Mouse (Mus musculus) liver, postnatal 0 days (tissue): Measurements from ENCODE around the gene Serpinf2. TPM values are rescaled to one million over a fixed set of nuclear protein-coding genes. Genes with fewer than 3 reads are reported as not detected.
A peak's percentile ranks its signal among the peaks of the same experiment; 100 is the strongest.

Experiments
- ATAC-seq: fragments of 200-750 bp; cut with Nextera tagmentation; 2 replicates; pipeline ENCODE4 v1.8.0; 2017; ENCODE audit warnings: mild to moderate bottlenecking, moderate library complexity
- DNase-seq: peaks from one replicate; pipeline ENCODE4 v3.0.0-alpha.2; 2016
- H3K27ac ChIP-seq: fragments of 300-500 bp; sonication (generic); 2 replicates; pipeline ENCODE4 v1.5.1; 2014; ENCODE audit warnings: antibody characterized with exemption, moderate library complexity, mild to moderate bottlenecking, low read depth
- H3K27me3 ChIP-seq: fragments of 300-500 bp; sonication (generic); 2 replicates; pipeline ENCODE4 v1.6.1; 2014; ENCODE audit warnings: low read length, control low read depth, mixed read lengths; ENCODE audit not compliant: insufficient read depth
- H3K36me3 ChIP-seq: fragments of 300-500 bp; sonication (generic); replicated peaks from 2 replicates; pipeline ENCODE4 v1.6.1; 2014; ENCODE audit warnings: mild to moderate bottlenecking, control low read depth, low read length, moderate library complexity, mixed read lengths; ENCODE audit not compliant: insufficient read depth
- H3K4me1 ChIP-seq: fragments of 300-500 bp; sonication (generic); 2 replicates; pipeline ENCODE4 v1.6.1; 2014; ENCODE audit warnings: antibody characterized with exemption, mild to moderate bottlenecking, control low read depth; ENCODE audit not compliant: insufficient read depth
- H3K4me2 ChIP-seq: fragments of 300-500 bp; sonication (generic); 2 replicates; pipeline ENCODE4 v1.6.1; 2014; ENCODE audit warnings: low read depth, mild to moderate bottlenecking, low read length, moderate library complexity, mixed read lengths
- H3K4me3 ChIP-seq: fragments of 300-500 bp; sonication (generic); 2 replicates; pipeline ENCODE4 v1.5.1; 2014; ENCODE audit warnings: low read depth, low read length
- H3K9ac ChIP-seq: fragments of 300-500 bp; sonication (generic); replicated peaks from 2 replicates; pipeline ENCODE4 v1.6.1; 2014; ENCODE audit warnings: mild to moderate bottlenecking, moderate library complexity
- H3K9me3 ChIP-seq: fragments of 300-500 bp; sonication (generic); 2 replicates; pipeline ENCODE4 v1.6.1; 2016; ENCODE audit warnings: mild to moderate bottlenecking, control low read depth, low read length, mixed read lengths
- CTCF ChIP-seq: sonication (generic); IDR thresholded peaks from 2 replicates; pipeline ENCODE4 v1.5.1; 2016; ENCODE audit warnings: antibody characterized with exemption, low read depth
- EP300 ChIP-seq: IDR thresholded peaks from 2 replicates; pipeline ENCODE4 v1.6.1; 2016; ENCODE audit warnings: antibody characterized with exemption, low read depth, mild to moderate bottlenecking
- WGBS: fragments of 180-500 bp; shearing (Covaris S2); extraction: QIAGEN DNeasy Blood & Tissue Kit; methylation state at CpG from one replicate; pipeline ENCODE4 v1.1.7; 2014; ENCODE audit not compliant: insufficient replicate concordance; 5-methylcytosine and 5-hydroxymethylcytosine counted together
- polyA plus RNA-seq: library from polyadenylated mRNA; unstranded; fragments of >200 nt; fragmentation: Nextera tagmentation; extraction: Ambion mirVana; gene quantifications from 2 replicates; pipeline ENCODE4 v1.2.1, GENCODE M21; 2015

Serpinf2 gene
- polyA plus RNA-seq, 1 experiment from 2014 or later, result 975 TPM

- Histone ChIP-seq H3K27me3 (no peaks in the 10 kb centered on the region), H3K36me3 (peaks cover 62% of the 10 kb centered on the region), H3K9ac (peak overlapping the region; percentile 71), H3K4me1 (peaks cover 65% of the 10 kb centered on the region), H3K9me3 (no peaks in the 10 kb centered on the region), H3K4me3 (peak overlapping the region; percentile 50), H3K4me2 (peak overlapping the region; percentile 100), H3K27ac (peak overlapping the region; percentile 92)
- DNase-seq (peak; percentile 37), ATAC-seq (peak; percentile 63)
- WGBS, result 54% methylated on average over 8 of the region's 8 CpGs
- TF ChIP-seq EP300 (peak; percentile 84), CTCF (no peak)
These were observed 11.0 kb upstream of the Serpinf2 start for GRCm38 (mm10) chr11:75450304-75450908.

- Histone ChIP-seq H3K4me1 (peaks cover 59% of the 10 kb centered on the region), H3K9me3 (no peaks in the 10 kb centered on the region), H3K36me3 (peaks cover 69% of the 10 kb centered on the region), H3K9ac (peak overlapping the region; percentile 71), H3K27me3 (no peaks in the 10 kb centered on the region), H3K4me3 (peak overlapping the region; percentile 50), H3K4me2 (peak overlapping the region; percentile 100), H3K27ac (peak overlapping the region; percentile 92)
- peak; percentile 66; the same call in 1 of the 2 replicates for TF ChIP-seq EP300
- no peak for TF ChIP-seq CTCF
- DNase-seq (peak; percentile 87), ATAC-seq (peak; percentile 49)
- 46% methylated on average over 6 of the region's 7 CpGs for WGBS
These were observed 10.3 kb upstream of the Serpinf2 start for GRCm38 (mm10) chr11:75449695-75450094.

- Histone ChIP-seq H3K4me1 (peaks cover 52% of the 10 kb centered on the region), H3K4me3 (peak overlapping the region; percentile 50), H3K9ac (peak overlapping the region; percentile 71), H3K9me3 (no peaks in the 10 kb centered on the region), H3K4me2 (peak overlapping the region; percentile 100), H3K36me3 (peaks cover 78% of the 10 kb centered on the region), H3K27me3 (no peaks in the 10 kb centered on the region), H3K27ac (peak overlapping the region; percentile 92)
- 50% methylated on average over 3 of the region's 3 CpGs for WGBS
- DNase-seq (peak; percentile 19), ATAC-seq (no peak)
- TF ChIP-seq EP300, result no peak
- TF ChIP-seq CTCF, result no peak
These were observed 9.2 kb upstream of the Serpinf2 start for GRCm38 (mm10) chr11:75448575-75448974.

- ATAC-seq (peak; percentile 92), DNase-seq (peak; percentile 73)
- H3K4me3 ChIP-seq, result no peak overlapping the region
- no peaks in the 10 kb centered on the region for H3K27me3 ChIP-seq
- TF ChIP-seq CTCF, result peak; percentile 31
- peak; percentile 83 for TF ChIP-seq EP300
- peaks cover 75% of the 10 kb centered on the region for H3K36me3 ChIP-seq
- peak overlapping the region; percentile 94 for H3K27ac ChIP-seq
- peaks cover 30% of the 10 kb centered on the region for H3K4me1 ChIP-seq
- 0 out of 2 replicates have a peak overlapping the region, but pooled peaks have one; percentile 4 for H3K4me2 ChIP-seq
- no peak overlapping the region for H3K9ac ChIP-seq
- 71% methylated on average over 8 of the region's 8 CpGs for WGBS
- H3K9me3 ChIP-seq, result no peaks in the 10 kb centered on the region
These were observed 4.3 kb upstream of the Serpinf2 start for GRCm38 (mm10) chr11:75443711-75444110.

GRCm38 (mm10) chr11:75441601-75442000, 2.2 kb upstream of the Serpinf2 start:
- H3K4me2 ChIP-seq, result no peak overlapping the region
- peaks cover 27% of the 10 kb centered on the region for H3K4me1 ChIP-seq
- no peaks in the 10 kb centered on the region for H3K9me3 ChIP-seq
- peaks cover 54% of the 10 kb centered on the region for H3K36me3 ChIP-seq
- TF ChIP-seq CTCF (no peak), EP300 (no peak)
- H3K4me3 ChIP-seq, result no peak overlapping the region
- H3K9ac ChIP-seq, result no peak overlapping the region
- 88% methylated on average over 16 of the region's 16 CpGs for WGBS
- DNase-seq (no peak), ATAC-seq (no peak)
- H3K27ac ChIP-seq, result peak overlapping the region; percentile 76; the same call in 1 of the 2 replicates
- no peaks in the 10 kb centered on the region for H3K27me3 ChIP-seq

GRCm38 (mm10) chr11:75441034-75441433, 1.6 kb upstream of the Serpinf2 start:
- Histone ChIP-seq H3K4me1 (peaks cover 27% of the 10 kb centered on the region), H3K4me2 (no peak overlapping the region), H3K36me3 (peaks cover 50% of the 10 kb centered on the region), H3K4me3 (no peak overlapping the region), H3K27ac (peak overlapping the region; percentile 76), H3K27me3 (no peaks in the 10 kb centered on the region), H3K9ac (no peak overlapping the region), H3K9me3 (no peaks in the 10 kb centered on the region)
- ATAC-seq, result no peak
- no peak for TF ChIP-seq CTCF
- no peak for TF ChIP-seq EP300
- 74% methylated on average over 7 of the region's 7 CpGs for WGBS
- DNase-seq, result no peak
